Mouse (Mus musculus): ENCODE results near the gene Spop.
A peak's percentile ranks its signal among the peaks of the same experiment; 100 is the strongest.
"Not testable (repeated sequence)": the region's sequence is repeated elsewhere in the genome, so short reads cannot be mapped to it uniquely, and the experiment has no call there.

Gene Spop

DNA sequence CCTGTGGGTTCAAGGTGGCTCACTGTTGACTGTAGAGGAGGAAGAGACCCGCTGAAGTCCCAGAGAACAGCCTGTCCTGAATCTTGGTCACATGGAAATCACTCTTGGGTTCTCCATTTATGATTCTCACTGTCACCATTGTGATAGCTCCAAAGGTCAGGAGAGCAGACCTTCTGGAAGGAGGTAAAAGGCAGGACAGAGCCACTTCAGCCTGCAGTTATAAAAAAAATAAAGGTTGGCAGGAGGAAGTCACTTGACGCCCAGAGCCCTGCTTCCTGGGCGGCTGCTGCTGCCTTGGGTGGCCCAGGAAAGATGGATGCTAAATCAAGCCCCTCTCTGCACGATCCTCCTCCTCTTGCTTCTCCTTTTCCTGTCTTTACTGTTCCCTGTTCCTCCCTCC lies 86.5 kb downstream of the Spop start:
- DNase-seq, result peak in 1 of 2 experiments; percentile 46

DNA sequence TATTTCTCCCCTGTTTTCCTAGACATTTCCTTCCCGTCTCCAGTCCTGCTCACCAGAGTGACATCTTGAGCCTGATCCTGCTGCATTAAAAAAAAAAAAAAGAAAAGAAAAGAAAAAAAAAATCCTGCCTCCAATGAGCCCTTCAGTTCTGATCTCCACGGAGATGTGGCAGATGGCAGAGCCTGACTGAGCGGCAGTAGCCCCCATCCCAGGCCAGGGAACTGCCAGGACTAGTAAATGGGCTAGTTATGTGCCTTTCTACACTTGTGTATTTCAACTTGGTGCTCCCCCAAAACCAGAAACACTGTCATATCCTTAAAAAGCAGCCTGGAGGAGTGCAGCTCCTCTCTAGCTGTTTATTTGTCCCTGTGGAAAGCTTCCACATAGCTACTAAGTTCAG lies 87.0 kb downstream of the Spop start:
- peak; percentile 68 to 74 for DNase-seq

DNA sequence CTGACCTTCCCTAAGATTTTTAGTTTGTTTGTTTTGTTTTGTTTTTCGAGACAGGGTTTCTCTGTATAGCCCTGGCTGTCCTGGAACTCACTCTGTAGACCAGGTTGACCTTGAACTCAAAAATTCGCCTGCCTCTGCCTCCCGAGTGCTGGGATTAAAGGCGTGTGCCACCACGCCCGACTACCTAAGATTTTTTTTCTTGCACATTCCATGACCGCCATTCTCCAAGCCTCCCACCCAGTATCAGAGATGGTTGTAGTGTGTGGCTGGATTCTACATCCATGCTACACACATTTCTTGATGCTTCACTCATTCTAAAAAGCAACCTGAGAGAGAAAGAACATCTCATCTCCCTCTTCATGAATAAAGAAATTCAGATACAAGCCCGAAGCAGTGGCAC lies 87.9 kb downstream of the Spop start:
- not testable (repeated sequence) for DNase-seq

DNA sequence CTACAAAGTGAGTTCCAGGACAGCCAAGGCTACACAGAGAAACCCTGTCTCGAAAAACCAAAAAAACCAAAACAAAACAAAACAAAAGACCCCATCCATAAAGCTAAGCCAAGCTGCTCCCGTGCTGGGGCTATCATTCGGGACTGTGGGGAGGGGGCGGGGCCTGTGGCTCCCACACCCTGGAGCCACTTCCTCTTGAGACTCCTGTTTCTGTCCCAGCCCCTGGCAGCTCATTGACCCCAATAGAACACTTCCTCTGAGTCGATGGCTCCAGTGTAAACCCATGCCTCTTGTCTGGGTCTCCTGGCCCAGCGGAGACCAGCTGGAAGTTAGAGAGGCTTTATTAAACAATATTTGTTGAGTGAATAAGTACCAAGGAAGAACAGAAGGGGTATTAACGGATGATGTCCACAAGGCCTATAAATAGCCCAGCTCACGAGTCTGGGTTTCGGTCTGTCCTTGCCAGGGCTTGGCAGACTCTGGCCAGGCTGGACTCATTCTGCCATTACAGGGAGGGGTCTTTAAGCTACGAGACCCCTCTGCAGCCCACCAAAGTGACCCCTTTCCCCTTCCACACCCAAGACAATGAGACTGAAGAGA lies 89.8 kb downstream of the Spop start:
- peak; percentile 69 to 75 for DNase-seq

DNA sequence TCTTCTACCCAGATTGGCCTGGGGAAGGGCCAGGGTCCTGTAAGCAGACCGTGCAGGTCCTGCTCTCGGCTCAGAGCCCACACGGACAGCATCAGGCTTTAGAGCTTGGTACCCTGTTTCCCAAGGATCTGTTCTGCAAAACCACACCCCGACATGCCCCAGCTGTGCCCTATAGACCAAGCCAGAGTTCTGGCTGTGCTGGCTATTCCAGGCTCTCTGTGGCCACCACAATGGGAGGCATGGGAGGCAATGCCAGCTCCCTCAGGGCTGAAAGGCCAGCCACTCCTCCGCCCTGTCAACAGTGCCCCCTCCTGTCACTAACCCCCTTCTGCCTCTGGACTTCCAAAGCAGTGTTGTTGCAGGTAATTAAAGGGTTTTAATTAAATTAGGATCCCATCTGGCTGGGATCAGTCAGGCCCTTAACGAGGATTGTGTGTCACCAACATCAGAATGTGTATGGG lies 90.4 kb downstream of the Spop start:
- peak; percentile 62 to 63 for DNase-seq

DNA sequence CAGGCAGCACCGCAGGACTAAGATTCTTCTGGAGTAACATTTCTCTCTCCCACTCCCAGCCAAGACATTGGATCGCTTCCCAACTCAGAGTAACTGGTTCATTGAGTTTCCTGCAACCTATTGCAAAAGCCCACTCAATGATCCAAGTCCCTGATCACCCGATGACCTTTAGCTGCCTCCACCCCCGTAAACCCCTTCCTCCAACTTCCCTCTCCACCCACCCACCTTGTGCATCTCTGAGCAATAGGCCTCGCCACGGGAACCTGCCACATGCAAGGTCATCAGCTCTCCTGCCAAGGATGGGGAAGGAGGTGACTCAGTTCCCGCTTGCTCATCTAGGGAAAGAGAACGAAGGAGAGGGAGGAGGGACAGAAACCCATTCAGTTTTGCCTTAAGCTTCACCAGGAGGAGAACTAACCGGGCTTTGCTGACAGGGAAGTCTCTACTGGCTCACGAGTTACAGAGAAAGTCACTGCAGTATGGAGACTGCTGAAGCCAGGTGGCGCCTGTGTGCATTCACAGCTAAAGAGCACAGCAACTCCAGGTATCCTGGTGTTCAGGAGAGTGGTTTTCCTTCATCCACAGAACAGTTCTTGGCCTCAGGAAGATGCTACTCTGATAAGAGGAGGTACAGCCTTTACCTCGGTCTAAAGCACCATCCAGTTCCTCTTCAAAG lies 93.3 kb downstream of the Spop start:
- peak; percentile 53 to 63 for DNase-seq

DNA sequence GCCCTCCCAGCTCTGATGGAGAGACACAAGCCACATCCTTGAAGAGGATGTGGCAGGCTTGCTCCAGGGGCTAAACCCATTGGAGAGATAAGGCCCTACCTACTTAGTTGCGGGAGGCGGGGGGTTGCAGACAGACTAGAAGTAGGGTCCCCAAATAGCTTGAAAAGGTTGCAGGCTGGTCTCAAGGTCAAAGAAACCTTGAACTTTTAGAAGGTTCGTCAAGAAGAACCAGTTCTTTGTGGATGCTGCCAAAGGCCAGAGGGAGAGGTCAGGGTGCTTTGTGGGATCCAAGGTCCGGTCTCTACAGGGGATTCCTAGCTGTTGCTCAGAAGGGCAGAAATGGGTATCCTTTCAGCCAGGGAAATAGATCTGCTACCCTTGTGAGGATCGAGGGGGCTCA lies 93.9 kb downstream of the Spop start:
- DNase-seq, result peak in 1 of 2 experiments; percentile 9

DNA sequence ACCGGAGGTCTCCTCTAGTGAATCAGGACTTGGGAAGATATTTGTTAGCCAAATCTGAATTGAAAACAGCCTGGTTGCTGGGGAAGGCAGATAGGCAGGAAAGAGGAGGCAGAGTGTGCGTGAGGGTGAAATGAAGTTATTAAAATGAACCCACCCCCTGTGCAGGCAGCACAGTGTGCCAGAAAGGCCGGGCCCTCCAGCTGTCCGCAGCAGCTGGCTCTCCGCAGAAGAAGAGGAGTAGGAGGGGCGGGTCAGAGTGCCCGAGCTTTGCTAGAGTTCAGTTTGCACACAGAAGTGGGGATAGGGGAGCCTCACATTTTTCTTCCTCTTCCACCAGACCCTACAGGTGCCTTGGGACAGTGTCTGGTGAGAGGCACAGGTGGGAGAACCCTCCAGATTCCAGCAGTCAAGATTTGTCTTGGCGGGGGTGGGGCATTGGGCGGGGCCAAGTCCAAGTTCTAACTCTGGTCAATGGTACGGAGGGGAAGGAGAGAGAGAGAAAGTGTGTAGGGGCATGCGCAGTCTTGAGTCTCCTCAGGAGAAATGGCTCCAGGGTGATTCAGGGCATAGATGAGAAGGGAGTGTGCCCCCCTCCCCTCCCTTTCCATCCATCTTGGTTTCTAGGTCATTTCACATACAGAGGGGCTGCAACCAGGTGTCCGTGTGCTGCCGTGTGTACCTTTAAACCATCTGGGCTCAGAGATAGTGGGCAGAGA lies 94.5 kb downstream of the Spop start:
- DNase-seq, result peak; percentile 20 to 40

DNA sequence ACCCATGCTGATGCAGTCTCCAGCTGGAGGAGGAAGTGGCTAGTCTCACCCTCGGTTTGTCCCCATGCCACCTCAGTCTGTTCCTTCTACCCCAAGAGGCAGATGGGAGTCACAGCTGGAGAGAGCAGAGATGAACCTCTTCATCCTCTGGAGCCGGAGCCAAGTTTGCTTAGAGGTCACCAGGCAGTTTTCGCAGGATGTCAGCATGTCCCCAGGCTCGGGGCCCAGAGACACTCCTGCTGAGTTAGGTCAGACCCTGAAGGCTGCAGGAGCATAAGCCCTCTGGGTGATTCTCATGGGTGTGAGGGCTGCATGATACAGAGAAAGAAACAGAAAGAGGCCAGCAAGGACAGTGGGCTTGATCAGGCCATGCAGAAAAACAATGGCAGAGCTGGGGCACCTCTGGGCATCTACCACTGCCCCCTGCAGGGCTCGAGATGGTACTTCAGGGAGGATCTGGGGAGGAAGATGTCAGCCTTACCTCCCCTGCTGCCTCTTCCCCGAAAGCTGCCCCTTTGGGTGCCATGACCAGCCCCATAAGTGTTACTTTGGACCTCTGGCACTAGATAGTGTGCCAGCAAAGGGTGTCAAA lies 95.3 kb downstream of the Spop start:
- peak; percentile 43 to 66 for DNase-seq

DNA sequence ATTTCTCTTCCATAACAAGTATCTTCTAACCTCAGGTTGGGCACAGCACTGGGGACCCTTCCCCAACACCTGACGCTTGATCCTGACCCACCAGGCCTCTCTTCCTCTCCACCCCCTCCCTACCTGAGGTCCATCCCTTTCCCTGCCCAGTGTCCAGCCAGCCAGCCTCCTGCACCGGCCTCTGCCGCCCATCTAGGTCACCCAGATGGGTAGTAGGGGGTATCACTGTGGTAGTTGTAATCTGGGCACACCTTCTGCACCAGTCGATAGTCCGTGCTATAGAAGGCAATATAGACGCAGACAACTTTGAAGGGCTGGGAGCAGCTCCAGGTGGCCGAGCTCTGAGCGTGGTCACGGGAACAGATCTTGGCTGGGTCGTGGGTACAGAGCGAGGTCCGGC lies 96.8 kb downstream of the Spop start:
- no peak for DNase-seq

DNA sequence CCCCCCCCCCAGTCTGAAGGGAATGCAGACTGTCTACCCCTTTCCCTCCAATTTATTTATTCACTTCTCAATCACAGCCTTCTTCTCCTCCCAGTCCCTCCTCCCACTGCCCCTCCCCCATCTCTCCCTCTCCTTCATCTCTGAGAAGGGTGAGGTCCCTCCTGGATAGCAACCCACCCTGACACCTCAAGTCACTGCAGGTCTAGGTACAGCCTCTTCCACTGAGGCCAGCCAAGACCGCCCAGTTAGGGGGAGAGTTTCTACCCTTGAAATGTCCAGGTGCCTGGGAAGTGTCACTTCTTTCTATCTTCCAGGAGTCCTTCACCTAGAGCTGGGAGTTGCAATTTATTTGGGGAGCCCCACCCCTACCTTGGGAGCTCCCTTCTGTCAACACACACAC lies 98.0 kb downstream of the Spop start:
- peak in 1 of 2 experiments; percentile 40 for DNase-seq

DNA sequence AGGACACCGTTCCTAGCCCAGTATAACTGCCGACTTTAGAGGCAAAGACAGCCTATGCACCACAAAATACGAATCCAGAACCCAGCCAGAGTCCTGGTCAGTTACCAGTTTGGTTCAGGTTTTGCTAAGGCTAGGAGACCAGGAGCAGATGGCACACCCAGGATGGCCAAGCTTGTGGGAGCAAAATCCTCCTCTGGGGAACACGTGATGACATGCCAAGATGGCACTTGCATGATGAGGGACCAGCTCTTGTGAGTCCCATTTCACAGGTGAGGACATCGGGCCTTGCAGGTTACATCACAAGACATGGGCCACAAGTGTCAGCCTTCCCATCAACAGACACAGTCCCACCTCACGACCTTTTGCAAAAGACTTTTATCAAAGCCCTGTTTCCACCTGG lies 98.5 kb downstream of the Spop start:
- DNase-seq, result no peak

DNA sequence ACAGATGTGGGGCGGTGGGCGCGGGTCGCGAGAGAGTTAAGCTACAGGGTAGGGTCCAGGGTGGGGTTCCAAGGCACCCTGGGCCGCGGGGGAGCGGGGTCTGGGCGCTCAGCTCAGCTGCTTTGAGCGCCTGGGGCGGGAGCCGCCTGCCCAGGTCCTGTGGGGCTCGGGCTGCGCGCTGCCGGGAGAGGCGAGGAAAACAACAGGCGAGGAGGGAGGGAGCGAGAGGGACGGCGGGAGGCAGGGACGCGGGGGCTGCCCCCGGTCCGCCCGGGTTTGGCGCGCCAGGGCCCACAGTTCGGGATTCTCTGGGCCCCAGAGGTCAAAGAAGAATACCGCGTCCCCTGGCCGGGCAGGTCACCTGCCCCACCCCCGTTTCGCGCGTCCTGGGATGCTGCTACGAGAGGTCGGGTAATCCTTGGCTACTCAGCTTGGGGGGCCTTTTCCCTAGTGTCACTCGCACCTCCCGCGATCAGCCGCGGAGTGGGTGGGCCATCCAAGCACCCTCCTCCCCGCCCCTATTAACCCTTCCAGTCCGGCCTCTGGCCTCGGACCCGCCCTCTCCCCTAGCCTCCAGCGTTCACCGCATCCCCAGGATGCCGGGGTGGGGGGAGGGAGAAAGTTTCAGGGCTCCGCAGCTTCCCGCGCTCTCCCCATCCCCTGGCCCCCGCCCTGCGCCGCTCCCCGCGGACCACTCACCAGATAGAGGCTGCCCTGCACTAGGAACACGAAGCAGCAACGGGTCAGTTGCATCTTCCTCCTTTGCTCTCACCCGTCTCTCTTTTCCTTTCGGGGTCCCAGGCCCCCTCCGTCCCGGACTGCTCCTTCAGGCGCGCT lies 99.8 kb downstream of the Spop start:
- peak; percentile 51 to 52 for DNase-seq

DNA sequence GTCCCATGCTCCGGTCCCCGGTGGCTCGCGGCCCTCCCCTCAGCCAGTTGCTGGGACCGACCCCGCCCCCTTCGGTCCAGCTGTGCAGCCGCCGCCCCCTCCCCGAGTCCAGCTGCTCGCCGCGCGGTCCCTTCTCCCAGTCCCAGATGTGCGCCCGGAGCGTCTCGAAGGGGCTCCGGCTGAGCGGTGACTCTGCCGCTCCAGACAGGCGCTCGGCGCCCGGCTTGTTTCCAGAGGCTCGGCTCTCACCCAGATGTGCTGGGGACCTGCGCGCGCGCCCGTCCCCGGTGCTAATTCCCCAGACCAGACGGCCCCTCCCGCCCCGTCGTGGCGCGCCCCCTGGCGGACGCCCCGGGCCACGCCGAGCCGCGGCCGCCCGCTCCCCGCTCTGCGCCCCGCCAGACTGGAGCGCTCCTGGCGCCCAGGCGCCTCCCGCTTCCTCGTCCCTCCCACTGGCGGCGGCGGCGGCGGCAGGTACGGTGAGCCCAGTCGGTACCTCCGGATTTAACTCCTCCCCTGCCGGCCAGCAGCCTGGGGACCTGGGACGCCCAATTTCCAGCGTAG lies 100.5 kb downstream of the Spop start, which contains the start of gene Nxph3:
TSS of gene Nxph3 (minus strand) at position 273 of the 564 bp plus-strand sequence.
- DNase-seq, result peak; percentile 83 to 85

DNA sequence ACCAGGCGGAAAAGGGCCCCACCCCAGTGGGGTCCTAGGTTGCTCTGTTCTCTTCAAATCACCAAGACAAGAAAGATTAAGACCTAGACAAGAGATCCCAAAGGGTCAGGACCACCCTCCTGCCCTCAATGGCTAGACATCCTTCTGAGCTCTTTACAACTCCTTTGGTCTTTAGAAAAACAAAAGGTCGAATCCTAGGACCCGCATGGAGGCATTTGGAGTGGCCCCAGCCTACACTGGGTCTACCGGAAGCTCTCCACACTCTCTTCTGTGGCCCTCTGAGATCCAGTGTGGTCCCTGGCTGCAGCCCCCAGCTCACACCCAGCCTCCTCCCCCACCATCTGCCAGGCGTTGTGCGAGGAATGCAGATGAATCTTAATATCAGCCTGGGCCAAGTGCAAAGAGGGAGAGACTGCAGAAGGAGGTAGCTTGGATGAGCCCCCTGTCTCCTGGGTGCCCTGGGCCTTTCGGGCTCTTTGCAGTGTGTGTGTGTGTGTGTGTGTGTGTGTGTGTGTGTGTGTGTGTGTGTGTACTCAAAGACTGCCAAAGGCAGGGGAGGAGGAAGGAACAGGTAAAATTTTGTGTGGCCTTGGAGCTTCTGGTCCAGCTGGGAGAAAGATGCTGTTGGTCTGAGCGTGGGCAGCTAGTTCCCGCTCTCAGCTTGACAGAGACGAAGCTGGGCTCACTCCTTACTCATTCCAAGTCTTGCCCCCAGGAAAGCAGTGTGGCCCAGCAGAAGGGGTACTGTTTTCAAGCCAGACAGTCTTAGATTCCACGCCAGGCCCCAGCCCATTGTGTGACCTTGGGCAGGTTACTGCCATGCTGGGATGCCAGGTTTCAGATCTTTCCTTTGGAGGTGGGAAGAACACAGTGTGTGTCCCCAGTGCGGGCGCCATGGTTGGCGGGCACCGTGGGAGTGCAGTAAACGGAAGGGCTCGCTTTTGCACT lies 101.8 kb downstream of the Spop start:
- DNase-seq, result peak; percentile 41 to 46

DNA sequence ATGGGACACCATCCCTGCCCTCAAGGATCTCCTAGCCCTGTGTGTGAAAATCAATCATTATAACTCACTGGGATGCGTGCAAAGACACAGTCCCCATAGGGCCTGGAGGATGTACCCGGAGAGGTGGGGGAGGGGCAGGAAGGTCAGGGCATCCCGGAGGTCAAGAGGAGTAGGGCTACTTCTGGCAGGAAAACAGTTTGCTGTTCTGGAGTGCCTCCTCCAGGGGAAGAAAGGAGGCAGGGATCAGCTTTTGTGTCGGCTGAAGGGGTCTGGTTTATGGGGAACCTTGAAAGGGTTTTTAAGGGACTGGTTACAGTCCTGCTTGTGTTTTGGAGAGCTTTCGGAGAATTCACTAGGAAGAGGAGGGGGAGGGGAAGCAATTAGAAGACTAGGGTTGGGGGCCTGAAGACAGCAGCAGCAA lies 102.6 kb downstream of the Spop start:
- DNase-seq, result peak in 1 of 2 experiments; percentile 59

DNA sequence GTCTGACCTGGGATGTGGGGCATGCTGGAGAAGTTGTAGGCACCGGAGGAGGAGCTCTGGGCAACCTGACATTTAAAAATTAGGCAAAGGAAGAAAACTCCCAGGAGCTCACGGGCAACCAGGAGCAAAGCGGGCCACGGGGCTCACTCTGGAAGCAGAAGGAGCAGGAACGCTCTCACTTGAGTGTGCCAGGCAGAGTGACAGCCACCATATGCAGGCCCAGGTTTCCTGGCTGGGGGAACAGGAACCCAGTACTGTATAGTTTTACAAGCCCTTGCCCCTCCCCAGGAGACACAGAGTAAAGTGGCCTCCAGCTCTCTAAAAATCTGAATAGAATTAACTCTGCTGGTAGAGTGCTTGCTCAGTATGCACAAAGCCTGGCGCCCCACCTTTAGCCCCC lies 103.3 kb downstream of the Spop start:
- peak in 1 of 2 experiments; percentile 44 for DNase-seq

DNA sequence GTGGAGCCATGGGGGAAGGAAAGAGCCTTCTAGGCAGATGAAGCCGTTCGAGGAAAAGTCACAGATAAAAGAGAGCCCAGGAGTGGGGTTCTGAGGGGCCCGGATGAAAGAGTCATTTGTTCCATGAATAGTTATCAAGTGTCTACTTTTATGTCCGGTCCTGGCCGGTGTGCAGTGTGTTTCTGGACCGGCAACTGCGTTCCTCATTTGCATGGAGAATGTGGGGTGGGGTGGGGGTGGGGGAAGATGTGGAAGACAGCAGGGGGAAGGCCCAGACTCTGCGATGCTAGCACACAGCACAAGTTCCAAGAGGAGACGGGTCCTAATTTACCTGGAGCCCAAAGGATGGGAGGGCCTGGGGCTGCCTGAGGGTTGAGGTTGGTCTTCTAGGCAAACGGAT lies 105.4 kb downstream of the Spop start:
- DNase-seq, result no peak

DNA sequence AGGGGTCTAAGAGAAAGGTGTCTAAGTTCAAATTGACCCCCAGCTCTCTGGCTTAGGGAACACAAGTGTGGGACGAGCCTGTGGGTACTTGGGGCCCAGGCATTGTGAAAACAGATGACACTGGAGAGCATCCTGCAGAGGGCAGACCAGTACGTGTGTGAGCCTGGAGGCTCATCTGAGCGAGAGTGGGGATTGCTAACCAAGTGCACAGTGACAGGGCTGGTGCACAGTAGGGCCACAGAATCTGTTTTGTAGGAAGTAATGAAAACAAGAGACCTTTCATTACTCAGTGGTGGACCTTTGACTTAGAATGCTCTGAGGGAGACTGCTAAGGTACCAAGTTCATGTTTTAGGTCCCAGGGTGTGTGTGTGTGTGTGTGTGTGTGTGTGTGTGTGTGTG lies 106.1 kb downstream of the Spop start:
- DNase-seq, result no peak

DNA sequence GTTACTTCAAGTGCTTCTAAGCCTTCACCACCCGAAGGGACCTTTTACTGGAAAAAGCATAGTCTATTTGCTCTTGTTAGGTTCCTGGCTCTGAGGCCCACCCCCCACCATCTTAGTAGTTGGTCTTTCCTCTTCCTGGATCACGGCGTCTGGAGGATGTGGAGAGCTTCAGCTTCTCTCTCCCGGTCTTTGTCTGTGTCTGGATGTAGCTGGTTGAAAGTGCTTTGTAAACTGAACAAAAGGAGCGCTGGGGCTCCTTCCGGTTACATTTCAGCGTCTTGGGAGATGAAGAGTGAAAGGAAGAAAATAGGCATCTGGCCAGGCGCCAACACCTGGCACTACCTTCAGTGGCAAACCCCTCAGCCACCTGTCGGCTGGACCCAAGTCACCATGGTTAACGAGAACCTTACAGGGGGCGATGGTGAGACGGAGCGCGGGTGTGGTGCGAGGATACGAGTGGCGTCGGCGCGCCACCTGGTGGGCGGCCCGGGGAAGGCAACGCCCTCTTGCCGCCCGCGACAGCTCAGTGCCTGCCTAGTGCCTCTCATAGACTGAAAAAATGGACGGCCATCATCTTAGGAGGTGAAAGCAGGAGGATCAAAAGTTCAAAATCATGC lies 106.7 kb downstream of the Spop start:
- DNase-seq, result peak; percentile 97 to 98

Data from cerebellum, postnatal 14 days (tissue).